Mouse (Mus musculus) erythroblast, embryonic 14.5 days (primary cell): ENCODE results near the gene Ppp1r37.

Experiments used
- GATA1 ChIP-seq: IDR thresholded peaks from 2 replicates; pipeline ENCODE4 v1.6.1; 2012; ENCODE audit warnings: low read length, inconsistent platforms, mixed read lengths
- TAL1 ChIP-seq: IDR thresholded peaks from 3 replicates; pipeline ENCODE4 v1.6.1; 2012; ENCODE audit warnings: low read length, inconsistent platforms, mixed read lengths

DNA sequence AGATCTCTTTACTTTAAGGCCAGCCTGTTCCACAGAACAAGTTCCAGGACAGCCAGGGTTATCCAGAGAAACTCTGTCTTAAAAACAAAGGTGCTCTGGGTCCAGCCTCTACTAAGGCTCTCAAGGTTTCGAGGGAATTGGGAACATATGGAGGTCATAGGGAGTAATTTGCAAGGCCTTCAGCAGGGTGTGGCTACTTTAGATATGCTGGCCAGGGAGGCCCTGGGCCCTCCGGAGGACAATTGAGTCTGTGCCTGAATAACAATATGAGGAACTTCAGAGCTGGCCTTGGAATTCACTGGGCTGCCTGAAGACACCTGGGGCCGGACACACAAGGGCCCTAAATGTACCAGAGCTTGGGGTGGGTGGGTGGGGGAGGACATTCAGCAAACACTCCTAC, 12.7 kb upstream of the Ppp1r37 start:
- TF ChIP-seq TAL1 (no peak), GATA1 (no peak)
